Mouse (Mus musculus) adrenal gland, postnatal 25 days (tissue): ENCODE data around the gene Sgcd. TPM values are rescaled to one million over a fixed set of nuclear protein-coding genes. Genes with fewer than 3 reads are reported as not detected.

Experiments
- DNase-seq: peaks from one replicate; pipeline ENCODE4 v3.0.0; 2021; ENCODE audit warnings: mixed read lengths
- total RNA-seq: library from RNA; stranded (reverse); gene quantifications from 2 replicates; pipeline ENCODE4 v1.2.3, GENCODE M21; 2021

Sgcd gene
- total RNA-seq, 1 experiment from 2014 or later, result 6.6 TPM

DNA sequence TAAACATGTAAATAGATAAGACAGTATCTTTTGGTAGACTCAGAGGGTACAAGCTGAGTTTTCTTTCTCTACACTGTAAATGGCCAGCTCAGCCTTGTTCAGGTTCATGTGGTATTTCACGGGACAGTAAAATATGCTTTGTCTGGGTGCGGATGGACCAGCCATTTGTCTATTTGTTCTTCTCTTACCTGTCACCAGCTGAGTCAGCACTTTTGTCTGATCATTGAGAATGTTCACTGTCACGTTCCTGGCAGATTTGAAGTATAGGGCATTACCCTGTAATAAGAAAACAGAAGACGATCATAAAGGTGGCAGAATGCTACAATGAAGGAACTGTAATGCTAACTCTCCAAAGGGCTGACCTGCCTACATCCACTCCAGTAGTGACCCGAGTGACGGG lies 856.4 kb downstream of the Sgcd start:
- DNase-seq, result no peak

DNA sequence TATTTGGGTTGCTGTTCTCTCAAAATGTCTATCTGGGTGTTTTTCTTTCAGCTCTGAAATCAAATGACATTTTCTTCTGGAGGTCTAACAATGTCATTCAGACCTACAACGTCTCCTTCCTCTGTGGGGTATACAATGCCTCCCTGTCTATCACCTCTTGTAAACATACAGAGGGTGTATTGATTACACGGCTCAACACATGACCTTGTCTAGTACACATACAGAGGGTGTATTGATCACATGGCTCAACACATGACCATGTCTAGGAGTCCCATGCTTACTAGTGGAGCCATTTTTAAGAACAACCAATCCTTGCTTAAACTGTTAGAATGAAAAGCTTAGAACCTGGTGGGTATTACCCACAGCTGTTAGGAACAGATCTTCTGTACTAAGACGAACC lies 858.3 kb downstream of the Sgcd start:
- DNase-seq, result no peak

DNA sequence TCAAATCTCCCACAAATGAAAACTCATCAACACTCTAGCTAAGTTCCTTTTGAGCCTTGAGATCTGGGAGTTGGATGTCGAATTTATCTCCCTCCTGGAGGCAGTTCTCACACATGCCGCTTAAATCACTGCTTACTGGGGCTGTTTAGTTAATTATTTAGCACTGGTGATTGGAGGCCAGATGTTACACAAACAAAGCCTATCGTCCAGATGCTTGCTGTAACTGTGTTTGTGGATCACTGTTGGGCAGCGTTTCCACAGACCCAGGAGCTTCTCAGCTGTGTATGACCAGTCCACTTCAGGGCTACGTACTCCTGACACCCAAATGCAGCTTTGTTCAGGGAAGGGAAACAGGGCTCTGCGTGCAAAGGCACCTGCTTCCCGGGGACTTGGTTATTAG lies 858.8 kb downstream of the Sgcd start:
- no peak for DNase-seq

DNA sequence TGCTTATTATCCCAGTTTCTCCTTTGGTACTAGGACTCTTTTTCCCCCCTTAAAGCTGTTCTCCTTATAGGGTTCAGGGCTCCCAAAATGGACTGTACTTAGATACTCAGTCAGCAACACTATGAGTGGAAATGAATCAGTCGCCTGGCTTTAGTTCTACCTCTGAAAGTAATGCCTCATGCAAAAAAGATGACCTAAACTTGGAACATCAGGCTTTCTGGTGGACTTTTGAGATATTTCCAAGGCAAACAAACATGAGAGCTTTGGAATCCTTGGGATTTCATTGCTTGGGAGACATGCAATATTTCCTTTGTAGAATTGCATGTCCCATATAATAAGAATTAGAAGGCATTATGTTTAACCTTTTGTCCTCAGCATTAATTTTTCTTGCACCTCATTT lies 859.6 kb downstream of the Sgcd start:
- no peak for DNase-seq

DNA sequence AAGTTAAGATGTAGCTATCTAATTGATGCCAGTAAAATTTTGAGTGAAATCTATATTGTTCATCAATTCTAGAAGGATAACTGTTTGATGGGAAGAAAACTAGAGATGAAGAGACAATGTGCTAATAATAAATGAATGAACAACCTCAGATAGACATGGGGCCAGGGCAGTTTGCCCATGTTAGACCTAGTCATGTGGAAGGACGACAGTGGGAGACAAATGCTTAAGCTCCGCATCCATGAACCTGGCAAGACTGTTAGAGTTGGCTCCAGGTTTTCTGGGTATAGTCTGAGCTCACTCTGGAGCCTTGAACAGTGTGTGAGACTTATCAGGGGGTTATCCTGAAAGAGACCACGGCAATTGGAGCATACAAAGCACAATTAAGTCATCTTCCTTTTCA lies 860.4 kb downstream of the Sgcd start:
- DNase-seq, result no peak

DNA sequence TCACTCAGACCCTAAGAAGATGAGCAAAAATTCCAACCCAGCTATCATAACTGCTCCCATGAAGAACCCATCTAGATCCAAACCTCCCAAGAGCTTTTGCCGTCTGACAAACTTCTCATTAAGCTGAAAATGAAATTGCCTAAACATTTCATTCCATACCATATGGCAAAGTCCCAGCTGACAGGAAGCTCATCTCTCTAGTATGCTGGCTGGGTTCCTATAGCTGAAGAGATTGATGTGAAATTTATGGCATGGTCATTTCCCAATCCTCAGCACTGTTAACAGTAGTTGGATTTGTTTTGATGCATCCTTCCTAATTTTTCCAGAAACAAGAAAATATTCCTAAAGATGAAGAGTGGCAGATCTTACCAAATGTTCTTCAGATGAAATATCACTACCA lies 867.9 kb downstream of the Sgcd start:
- no peak for DNase-seq

DNA sequence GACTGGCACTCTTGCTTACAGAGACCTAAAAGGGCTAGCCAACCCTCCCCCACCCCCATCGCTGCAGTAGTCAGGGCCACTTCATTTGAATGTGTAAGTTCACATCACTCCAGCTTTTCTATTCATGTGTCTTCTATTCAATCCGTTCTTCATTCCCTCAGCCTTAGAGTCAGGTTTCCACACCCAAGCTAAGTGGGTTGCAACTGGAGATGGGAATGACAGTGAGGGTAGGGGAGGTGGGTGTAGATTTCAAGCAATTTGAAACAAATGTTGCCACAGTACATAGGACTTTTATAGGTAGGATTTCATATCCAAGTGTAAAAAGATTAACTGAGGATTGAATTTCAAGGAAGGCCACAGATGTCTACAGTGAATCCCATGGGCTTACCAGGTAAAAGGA lies 870.9 kb downstream of the Sgcd start:
- DNase-seq, result no peak

DNA sequence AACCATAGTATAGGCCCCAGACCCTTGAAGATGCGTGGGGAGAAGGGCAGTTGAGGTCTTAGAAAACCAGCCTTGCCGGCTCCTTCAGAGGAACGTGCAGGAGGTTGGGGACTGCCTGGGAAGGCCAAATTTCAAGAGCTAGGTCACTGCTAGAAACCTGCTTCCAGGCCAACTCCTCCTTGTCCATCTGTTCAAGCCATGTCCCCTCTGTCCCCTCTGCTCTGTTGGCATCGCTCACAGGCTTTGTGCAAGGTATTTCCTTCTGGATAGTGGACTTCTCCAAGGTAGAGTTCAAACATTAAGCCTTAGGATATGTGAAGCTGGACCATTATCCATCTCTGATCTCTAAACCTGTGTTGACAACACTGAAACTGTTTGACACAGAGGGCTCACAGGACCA lies 874.4 kb downstream of the Sgcd start:
- DNase-seq, result no peak

DNA sequence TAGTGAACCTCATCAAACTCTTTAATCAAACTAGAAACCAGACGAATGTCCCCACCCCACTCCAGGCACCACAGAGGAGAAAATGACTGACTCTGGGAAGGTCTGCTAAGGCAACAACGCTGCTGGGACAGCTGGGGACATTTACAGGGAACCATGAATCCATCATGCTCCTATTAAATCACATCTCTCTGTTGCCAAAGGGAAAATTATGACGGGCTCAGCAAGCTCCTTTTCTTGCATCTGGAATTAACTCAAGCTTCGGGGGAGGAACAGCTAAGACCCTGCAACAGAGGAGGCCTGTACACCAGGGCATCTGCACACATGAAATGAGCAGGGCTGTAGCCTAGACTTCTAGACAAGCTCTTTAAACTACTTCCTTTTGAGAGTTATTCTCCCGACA lies 875.7 kb downstream of the Sgcd start:
- DNase-seq, result no peak

DNA sequence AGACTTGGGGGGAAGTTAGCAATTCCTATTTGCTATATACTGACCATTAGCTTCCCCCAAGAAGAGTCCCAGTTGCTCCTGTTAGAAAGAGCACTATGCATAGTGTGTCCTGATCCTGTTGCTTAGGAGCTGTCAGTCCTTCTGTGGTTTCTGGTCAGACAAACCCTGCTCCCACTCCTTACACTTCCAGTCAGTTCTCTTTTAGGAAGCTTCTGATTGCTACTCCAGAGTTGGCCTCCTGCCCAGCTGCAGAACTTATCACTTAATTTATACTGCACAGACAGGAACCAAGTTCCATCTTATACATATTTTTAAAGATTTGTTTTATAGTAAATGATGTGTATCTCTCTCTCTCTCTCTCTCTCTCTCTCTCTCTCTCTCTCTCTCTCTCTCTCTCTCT lies 878.5 kb downstream of the Sgcd start:
- no peak for DNase-seq

DNA sequence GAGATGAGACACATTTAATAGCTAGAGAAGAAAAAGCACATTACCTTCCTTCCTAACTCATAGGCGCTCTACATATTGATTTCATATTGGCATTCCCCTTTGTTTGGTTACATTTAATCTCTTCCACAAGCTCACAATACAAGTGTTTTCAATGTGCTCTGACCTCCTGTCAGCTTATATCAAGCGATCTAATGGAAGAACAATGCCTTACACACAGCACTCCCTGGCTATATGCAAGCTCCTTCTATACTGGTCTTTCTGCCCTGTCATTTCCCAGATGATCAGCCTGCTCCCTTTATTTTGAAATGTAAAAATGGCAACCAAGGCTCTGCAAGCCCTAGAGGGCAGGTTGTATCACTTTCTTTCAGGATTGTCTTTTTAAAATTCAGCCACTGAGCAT lies 881.1 kb downstream of the Sgcd start:
- DNase-seq, result no peak

DNA sequence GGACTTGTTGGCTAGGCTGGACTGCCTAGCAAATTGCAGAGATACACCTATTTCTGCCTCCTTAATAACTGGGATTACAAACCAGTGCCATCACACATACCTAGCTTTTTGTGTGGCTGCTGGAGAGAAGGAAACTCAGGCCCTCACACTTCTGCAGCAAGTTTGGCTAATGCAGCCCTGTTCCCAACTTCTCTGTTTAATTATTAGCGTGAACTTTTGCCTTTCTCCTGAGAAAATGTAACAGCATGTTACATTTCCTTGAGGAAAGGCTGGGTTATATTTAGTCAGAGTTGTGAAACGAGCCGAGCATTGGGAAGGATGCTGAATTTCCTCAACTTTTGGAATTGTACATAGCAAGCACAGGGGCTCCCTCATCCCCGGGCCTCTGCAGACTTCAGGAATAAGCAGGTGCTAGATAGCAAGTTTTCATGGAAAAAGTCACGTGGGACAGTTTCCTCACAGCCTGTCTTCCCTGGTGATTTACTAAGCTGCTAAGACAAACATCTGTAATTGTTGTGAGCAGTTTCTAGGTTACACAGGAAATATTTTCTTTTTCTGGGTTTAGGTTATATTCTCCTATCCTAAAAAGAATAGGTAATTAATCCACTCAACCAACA lies 895.4 kb downstream of the Sgcd start:
- DNase-seq, result no peak

DNA sequence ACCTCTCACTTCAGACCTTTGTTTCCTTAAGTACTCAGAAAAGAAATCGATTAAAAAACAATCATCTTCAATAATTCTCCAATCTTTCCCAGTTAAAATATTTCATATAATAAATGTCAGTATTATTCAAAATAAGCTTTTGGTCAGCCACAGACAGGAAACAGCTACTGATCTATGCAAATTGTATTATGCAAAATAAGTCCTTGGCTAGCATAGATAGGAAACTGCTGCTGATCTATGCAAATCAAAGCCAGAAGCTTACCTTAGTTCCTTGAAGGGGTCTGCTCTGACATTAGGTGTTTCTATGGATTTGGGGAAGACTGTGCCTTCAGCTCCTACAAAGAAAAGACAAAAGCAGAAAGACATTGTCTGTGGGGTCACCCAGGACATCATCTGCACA lies 906.3 kb downstream of the Sgcd start:
- no peak for DNase-seq

DNA sequence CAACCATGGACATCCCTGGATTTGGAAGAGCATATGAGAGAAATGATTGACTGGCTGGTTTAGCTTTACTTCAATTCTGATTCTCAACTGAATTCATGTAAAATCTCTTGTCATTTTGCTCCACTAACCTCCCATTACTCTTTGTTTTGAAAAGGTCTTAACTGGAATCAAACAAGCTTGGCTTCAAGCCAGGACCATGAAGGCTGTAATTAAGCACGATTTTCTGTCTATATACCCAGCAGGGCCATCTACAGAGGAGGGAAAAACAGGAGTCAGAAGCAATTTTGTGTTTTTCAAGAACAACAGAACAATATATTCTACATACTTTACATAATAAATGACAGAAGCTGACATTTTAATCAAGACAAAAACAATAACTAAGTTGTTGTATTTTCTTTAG lies 915.2 kb downstream of the Sgcd start:
- no peak for DNase-seq

DNA sequence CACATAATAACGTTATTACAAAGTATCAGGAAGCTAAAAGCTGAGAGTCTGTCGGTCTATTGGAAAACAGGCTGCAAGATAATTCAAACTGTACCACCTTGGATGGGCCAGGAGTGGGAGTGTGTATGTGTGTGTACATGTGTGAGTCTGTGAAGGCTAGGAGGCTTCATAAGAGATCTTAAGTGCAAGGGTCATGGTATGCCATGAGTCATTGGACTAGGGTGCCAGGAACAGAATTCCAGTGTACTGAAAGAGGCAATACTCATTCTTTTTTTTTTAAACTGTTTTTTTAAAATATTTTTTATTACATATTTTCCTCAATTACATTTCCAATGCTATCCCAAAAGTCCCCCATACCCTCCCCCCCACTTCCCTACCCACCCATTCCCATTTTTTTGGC lies 917.6 kb downstream of the Sgcd start:
- DNase-seq, result no peak

DNA sequence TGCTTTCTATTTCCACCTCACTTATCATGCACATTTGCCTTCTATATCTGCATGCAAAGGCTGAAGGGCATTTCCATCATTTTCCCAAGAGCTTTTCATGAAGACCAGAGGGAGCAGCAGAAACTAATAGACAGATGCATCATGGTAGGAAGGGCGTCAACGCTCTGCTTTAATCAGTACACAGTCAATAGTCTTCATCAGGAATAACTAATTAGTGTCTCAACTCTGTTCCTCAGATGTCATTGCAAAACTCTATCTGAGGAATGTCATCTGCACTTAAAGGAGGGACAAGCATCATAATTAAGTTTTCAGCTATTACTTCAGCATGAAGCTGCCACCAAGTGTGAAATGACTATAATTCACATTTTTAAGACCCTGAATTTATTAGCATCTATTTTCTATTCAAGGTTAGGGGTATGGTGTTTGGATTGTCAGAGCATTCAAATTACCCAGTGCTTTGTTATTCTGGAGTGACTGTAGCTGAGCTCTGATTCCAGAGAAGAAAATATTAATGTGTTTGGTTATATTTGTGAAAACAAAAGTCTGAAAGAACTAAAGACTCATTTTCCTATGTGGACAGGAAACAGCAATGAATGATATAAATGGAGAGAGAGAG lies 918.9 kb downstream of the Sgcd start:
- DNase-seq, result no peak

DNA sequence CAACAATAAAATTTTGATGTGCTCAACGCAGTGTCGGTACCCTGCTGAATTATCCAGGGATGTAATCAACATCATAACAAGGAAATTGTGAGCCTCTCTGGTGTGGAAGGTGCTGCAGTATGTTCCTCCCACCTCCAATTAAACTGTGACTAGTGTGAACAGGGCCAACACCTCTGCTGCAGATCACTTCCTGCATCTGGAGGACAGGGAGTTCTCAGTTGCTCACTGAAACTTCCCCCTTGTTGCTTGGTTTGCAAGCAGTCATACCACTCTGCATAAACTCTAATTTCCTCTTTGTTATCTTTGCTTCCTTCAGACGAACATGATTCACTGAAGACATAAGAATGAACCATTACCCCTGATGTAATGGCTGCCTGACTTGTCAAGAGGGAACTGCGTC lies 925.1 kb downstream of the Sgcd start:
- no peak for DNase-seq

DNA sequence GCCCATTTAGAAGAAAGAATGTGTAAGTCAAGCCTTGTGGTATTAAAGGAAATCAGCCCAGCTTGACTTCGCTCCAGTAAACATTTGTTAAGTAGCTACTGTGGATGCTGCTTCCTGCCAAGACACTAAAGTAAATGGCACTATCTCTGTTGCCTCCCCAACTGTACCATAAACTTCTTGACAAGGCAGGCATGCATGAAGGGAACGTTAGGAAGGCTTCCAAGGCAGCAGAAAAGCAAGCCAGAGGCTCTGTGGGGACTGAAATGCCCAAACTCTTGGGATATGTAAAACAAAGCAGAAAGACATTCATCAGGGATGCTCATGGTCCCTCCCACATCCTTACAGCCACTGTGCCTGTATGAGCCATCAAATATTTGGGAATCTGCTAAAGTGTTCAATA lies 938.4 kb downstream of the Sgcd start:
- no peak for DNase-seq

DNA sequence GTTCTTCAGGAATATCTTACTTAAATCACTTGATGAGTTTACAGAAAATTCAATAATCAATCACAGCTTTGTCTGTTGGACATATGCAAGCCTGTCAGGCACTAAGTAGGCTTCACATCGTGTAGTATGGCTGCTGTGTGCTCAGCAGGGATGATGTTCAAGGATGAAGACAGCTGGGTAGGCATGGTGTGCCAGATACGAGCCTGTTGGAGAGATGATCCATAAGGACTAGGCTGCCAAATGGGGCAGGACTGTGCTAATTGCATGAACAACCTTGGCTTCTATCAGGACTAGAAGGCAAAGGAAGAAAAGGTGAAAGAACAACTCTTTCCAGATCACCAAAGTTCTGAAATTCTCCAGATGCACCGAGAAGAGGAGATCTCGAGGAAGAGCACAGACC lies 939.0 kb downstream of the Sgcd start:
- no peak for DNase-seq

DNA sequence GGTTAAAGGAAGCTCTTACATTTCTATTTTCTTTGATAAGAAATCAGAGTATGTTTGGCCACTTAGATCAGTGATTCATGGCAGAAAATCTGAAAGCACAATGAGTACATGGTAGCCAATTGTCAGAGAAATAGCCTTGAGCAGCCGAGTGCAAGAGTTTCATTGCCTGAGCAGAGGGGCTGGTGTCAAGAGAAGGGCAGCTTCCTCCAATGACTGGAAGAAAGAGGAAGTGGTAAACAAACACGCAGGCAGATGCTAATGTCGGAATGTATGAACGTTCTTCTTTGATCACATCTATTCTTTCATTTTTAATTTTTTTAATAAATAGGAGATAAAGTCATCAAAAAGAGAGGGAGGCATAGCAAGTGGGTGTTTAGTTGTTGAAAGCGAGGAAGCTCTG lies 956.5 kb downstream of the Sgcd start:
- no peak for DNase-seq

DNA sequence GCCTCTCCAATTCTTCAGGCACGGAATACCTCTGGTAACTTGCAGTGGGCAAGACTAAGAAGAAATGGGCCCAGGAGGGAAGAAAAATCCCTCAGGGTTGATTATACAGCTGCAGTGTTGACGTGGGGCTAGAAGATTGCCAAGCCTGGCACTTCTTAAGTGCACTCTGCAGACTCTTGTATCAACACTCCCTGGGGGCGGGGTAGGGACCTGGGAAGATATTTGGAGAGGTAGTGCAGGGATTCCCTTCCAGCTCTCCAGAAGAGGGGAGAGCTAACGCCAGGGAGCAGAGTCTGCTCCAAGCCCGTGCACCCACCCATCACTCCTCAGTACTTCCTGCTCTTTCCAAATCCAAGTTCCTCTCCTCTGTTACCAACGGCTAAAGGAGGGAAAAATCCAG lies 967.9 kb downstream of the Sgcd start:
- no peak for DNase-seq

DNA sequence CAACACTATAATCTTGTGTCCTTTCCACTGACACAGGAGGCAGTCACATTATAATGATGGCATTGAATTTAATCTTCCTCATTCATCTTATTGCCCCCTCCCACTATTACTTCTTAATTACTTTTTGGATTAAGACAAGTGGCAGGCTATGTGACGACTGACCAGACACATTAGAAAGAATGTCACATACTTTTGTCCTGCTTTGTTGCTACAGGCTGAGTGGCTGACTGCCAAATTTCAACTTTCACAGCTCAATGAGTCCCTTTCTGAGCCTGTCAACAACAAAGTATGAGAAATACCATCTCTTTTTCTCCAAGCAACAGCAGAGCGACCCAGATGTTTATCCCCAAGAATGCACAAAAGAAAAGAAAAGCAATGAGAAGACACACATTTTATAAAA lies 970.6 kb downstream of the Sgcd start:
- no peak for DNase-seq

DNA sequence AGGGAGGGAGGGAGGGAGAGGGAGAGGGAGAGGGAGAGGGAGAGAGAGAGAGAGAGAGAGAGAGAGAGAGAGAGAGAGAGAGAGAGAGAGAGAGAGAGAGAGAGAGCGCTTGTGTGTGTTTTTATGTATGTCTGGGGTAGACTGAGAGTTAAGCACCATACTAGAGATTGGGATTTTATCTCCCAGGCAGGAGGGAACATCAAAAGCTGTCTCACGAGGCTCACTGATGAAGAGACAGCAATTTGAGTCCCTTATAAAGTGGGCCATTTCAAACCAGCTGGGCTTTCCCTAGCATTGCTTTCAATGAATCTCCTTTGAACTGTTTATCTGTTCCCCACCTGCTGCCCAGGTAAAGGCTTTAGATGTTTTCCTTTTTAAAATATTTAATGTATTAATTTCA lies 973.1 kb downstream of the Sgcd start:
- no peak for DNase-seq

DNA sequence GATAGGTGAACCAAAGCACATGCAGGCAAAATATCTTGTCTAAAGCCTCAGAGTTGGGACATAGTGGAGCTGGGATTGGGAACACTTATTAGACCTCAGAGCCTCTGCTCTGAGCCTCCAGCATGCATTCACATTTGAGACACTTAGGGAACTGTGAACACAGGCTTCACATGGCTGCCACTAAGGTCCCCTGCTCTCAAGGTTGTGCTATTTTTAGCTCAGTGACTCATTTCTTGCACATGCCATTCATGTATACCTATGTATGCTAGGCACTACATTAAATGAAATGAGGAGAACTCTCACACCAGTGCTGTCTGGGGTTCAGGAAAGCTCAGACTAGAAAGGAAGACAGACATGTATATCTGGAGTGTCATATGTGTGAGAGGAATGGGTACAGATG lies 974.5 kb downstream of the Sgcd start:
- no peak for DNase-seq

DNA sequence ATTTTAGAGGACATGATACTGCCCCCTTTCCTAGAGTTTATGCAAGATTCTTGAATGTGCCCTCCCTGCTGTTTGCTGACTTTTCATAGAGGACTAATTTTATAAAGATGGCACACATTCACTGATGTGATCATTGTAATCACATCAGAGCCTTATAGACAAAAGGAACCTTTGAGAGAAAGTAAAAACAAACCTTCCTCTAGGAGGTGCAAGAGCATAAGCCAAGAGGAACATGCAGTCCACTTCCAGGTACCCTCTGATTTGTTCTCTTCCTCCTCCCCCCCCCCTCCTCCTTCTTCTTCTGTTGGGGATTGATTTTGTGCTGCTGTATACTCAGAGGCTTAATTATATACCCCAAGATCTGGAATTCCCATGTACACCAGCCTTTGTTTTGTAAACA lies 978.6 kb downstream of the Sgcd start:
- DNase-seq, result no peak
